17 mouse cellular contexts compared by ENCODE assay signal in genomic region chr5:121336009-121336408, GRCm38 (mm10). TPM values are rescaled to one million over a fixed set of nuclear protein-coding genes. Genes with fewer than 3 reads are reported as not detected.
DNase-seq lines count a peak whose midpoint lies in the region; ATAC-seq and TF ChIP-seq lines count a peak whose summit lies in the region.
"Had no signal": no experiment of that assay in that cellular context is flagged by ENCODE, and none has a peak within 500 bp of the region (broad histone marks: within the 10 kb centered on the region; RNA-seq: fewer than 3 reads in every experiment).

No protein-coding gene starts in this region.

- no peak for TF ChIP-seq POLR2A in kidney, adult 2 months (IDR thresholded peaks at IDR 0.05; ENCODE audit: low read depth, low read length)

- H3K27ac ChIP-seq in kidney, adult 2 months (ENCODE audit: insufficient read depth, low read depth, low read length): no peak overlapping the region
- no peak overlapping the region for H3K27ac ChIP-seq in kidney, embryonic 16.5 days (ENCODE audit: low read length)
- H3K27ac ChIP-seq: limb, embryonic 15.5 days; midbrain, embryonic 15.5 days had no signal

- WGBS in kidney, adult 2 months: 27% methylated on average over 3 of the region's 3 CpGs
- 43% methylated on average over 3 of the region's 3 CpGs for WGBS in kidney, embryonic 16.5 days

- no peaks in the 10 kb centered on the region for H3K9me3 ChIP-seq in kidney, embryonic 16.5 days (ENCODE audit: low read length)
- H3K9me3 ChIP-seq: limb, embryonic 15.5 days; midbrain, embryonic 15.5 days had no signal

- peaks cover 8% of the 10 kb centered on the region; the same call in 1 of the 2 replicates for H3K4me1 ChIP-seq in kidney, adult 2 months (ENCODE audit: control insufficient read depth, insufficient read depth, low read length)
- 0 out of 2 replicates have a peak, but pooled peaks cover 3% of the 10 kb centered on the region for H3K4me1 ChIP-seq in kidney, embryonic 16.5 days (ENCODE audit: insufficient read depth, low read length)
- H3K4me1 ChIP-seq: limb, embryonic 15.5 days; midbrain, embryonic 15.5 days had no signal

- no peak overlapping the region for H3K9ac ChIP-seq in kidney, embryonic 16.5 days (replicated peaks; ENCODE audit: low read length)
- H3K9ac ChIP-seq: limb, embryonic 15.5 days; lung, embryonic 14.5 days; midbrain, embryonic 15.5 days had no signal

- DNase-seq in kidney, adult 2 months: peak; percentile 59
- peak; percentile 65 for DNase-seq in Muller cell, postnatal 12 days (ENCODE audit: inconsistent ontology term)
- DNase-seq in cerebellum, adult 11-12 months: peak; percentile 70
- peak; percentile 40 for DNase-seq in naive thymus-derived CD4-positive, alpha-beta T cell, adult 2 months (ENCODE audit: low read depth)
- no peak for DNase-seq in spleen, postnatal 4 days (ENCODE audit: low spot score in 2 of 2)
- DNase-seq in MN1 (ENCODE audit: low spot score): no peak
- DNase-seq: adrenal gland, adult 2 months; embryo, embryonic 11 days; heart, adult 11 months; heart, postnatal 10 days; lung, embryonic 14.5 days; thymus, adult 18-20 months had no signal

- H3K4me2 ChIP-seq in kidney, embryonic 16.5 days (replicated peaks; ENCODE audit: low read depth, low read length): no peak overlapping the region
- H3K4me2 ChIP-seq: limb, embryonic 15.5 days; lung, embryonic 14.5 days; midbrain, embryonic 15.5 days had no signal

- H3K27me3 ChIP-seq in kidney, adult 2 months (replicated peaks; ENCODE audit: control insufficient read depth, insufficient read depth, low read length): no peaks in the 10 kb centered on the region
- no peaks in the 10 kb centered on the region for H3K27me3 ChIP-seq in kidney, embryonic 16.5 days (ENCODE audit: insufficient read depth, low read length)
- H3K27me3 ChIP-seq: limb, embryonic 15.5 days; midbrain, embryonic 15.5 days had no signal

- ATAC-seq in kidney, embryonic 16.5 days (ENCODE audit: low FRiP score, low TSS enrichment): no peak
- ATAC-seq: hindbrain, embryonic 16.5 days; midbrain, embryonic 15.5 days had no signal

- peaks cover 3% of the 10 kb centered on the region; the same call in 1 of the 2 replicates for H3K36me3 ChIP-seq in kidney, adult 2 months (ENCODE audit: control insufficient read depth, insufficient read depth, low read length)
- H3K36me3 ChIP-seq in kidney, embryonic 16.5 days (ENCODE audit: insufficient read depth, low read length): peaks cover 55% of the 10 kb centered on the region

- TF ChIP-seq CTCF in kidney, adult 2 months (conservative IDR thresholded peaks at IDR 0.05; ENCODE audit: insufficient read depth, insufficient read length, low read depth, low read length): no peak

- H3K4me3 ChIP-seq in kidney, adult 2 months (ENCODE audit: insufficient read depth, low read depth, low read length): no peak overlapping the region
- H3K4me3 ChIP-seq in kidney, embryonic 16.5 days (ENCODE audit: low read length): no peak overlapping the region
- H3K4me3 ChIP-seq: erythroblast, embryonic 14.5 days; limb, embryonic 15.5 days; midbrain, embryonic 15.5 days had no signal

RNA-seq across cellular contexts. Expression of gene Trafd1, which starts 49.4 kb away (rescaled TPM):
- polyA plus RNA-seq in kidney, adult 2 months (2012; rRNA removed): 41.0 and 48.6 TPM in 2 replicates
- 60.6 and 67.1 TPM in 2 replicates for polyA plus RNA-seq in kidney, embryonic 16.5 days (2015; fragmentation: Nextera tagmentation; extraction: Ambion mirVana)

Comparison
In these comparisons a context has a peak if more than half of its experiments do, and no peak if none do; other contexts are left out.
1. DNase-seq: peak in kidney, adult 2 months (single experiment), Muller cell, postnatal 12 days (single experiment), cerebellum, adult 11-12 months (single experiment) and naive thymus-derived CD4-positive, alpha-beta T cell, adult 2 months (single experiment); none in spleen, postnatal 4 days (0 of 2) and MN1 (single experiment).